Mouse (Mus musculus) neural tube, embryonic 14.5 days (tissue): ENCODE data around the gene Ssh1. TPM values are rescaled to one million over a fixed set of nuclear protein-coding genes. Genes with fewer than 3 reads are reported as not detected.
A peak's percentile ranks its signal among the peaks of the same experiment; 100 is the strongest.

ENCODE experiments used
- ATAC-seq: fragments of 200-750 bp; cut with Nextera tagmentation; 2 replicates; pipeline ENCODE4 v1.8.0; 2017; ENCODE audit warnings: low read depth, mild to moderate bottlenecking, moderate TSS enrichment, moderate library complexity
- H3K27ac ChIP-seq: fragments of 300-500 bp; sonication (generic); 2 replicates; pipeline ENCODE4 v1.5.1; 2014; ENCODE audit warnings: low read depth, mild to moderate bottlenecking, control low read depth, low read length, moderate library complexity, mixed read lengths
- H3K27me3 ChIP-seq: fragments of 300-500 bp; sonication (generic); 2 replicates; pipeline ENCODE4 v1.6.1; 2014; ENCODE audit warnings: low read length; ENCODE audit not compliant: control insufficient read depth, insufficient read depth
- H3K36me3 ChIP-seq: fragments of 300-500 bp; sonication (generic); 2 replicates; pipeline ENCODE4 v1.6.1; 2014; ENCODE audit warnings: low read length, mixed read lengths; ENCODE audit not compliant: control insufficient read depth, insufficient read depth
- H3K4me1 ChIP-seq: fragments of 300-500 bp; sonication (generic); 2 replicates; pipeline ENCODE4 v1.6.1; 2014; ENCODE audit warnings: low read length; ENCODE audit not compliant: control insufficient read depth, insufficient read depth
- H3K4me2 ChIP-seq: fragments of 300-500 bp; sonication (generic); 2 replicates; pipeline ENCODE4 v1.6.1; 2014; ENCODE audit warnings: mild to moderate bottlenecking, low read depth, low read length, control low read depth
- H3K4me3 ChIP-seq: fragments of 300-500 bp; sonication (generic); 2 replicates; pipeline ENCODE4 v1.5.1; 2014; ENCODE audit warnings: low read depth, low read length, control low read depth, mixed read lengths
- H3K9ac ChIP-seq: fragments of 300-500 bp; sonication (generic); replicated peaks from 2 replicates; pipeline ENCODE4 v1.6.1; 2014; ENCODE audit warnings: low read depth, mild to moderate bottlenecking, control low read depth, low read length, mixed read lengths
- H3K9me3 ChIP-seq: fragments of 300-500 bp; sonication (generic); 2 replicates; pipeline ENCODE4 v1.6.1; 2016; ENCODE audit warnings: low read length; ENCODE audit not compliant: control insufficient read depth
- WGBS: fragments of 180-500 bp; shearing (Covaris S2); extraction: QIAGEN DNeasy Blood & Tissue Kit; methylation state at CpG from one replicate; pipeline ENCODE4 v1.1.7; 2014; 5-methylcytosine and 5-hydroxymethylcytosine counted together
- polyA plus RNA-seq: library from polyadenylated mRNA; unstranded; fragments of >200 nt; fragmentation: Nextera tagmentation; extraction: Ambion mirVana; gene quantifications from 2 replicates; pipeline ENCODE4 v1.2.1, GENCODE M21; 2014

Gene Ssh1
- polyA plus RNA-seq, 1 experiment from 2014 or later = 20.9 TPM

GRCm38 (mm10) chr5:113902017-113902416 lies 91.7 kb downstream of the Ssh1 start:
- H3K4me3 ChIP-seq = no peak overlapping the region
- no peaks in the 10 kb centered on the region for H3K9me3 ChIP-seq
- H3K36me3 ChIP-seq = no peaks in the 10 kb centered on the region
- H3K4me2 ChIP-seq = no peak overlapping the region
- no peak overlapping the region for H3K9ac ChIP-seq
- H3K4me1 ChIP-seq = peaks cover 51% of the 10 kb centered on the region
- no peak overlapping the region for H3K27ac ChIP-seq
- 72% methylated on average over 6 of the region's 6 CpGs for WGBS
- H3K27me3 ChIP-seq = no peaks in the 10 kb centered on the region
- no peak for ATAC-seq

GRCm38 (mm10) chr5:113901074-113901571 lies 92.6 kb downstream of the Ssh1 start:
- ATAC-seq = no peak
- 42% methylated on average over 8 of the region's 8 CpGs for WGBS
- H3K4me2 ChIP-seq = no peak overlapping the region
- peaks cover 42% of the 10 kb centered on the region for H3K4me1 ChIP-seq
- no peaks in the 10 kb centered on the region for H3K27me3 ChIP-seq
- no peak overlapping the region for H3K9ac ChIP-seq
- no peak overlapping the region for H3K27ac ChIP-seq
- no peaks in the 10 kb centered on the region for H3K36me3 ChIP-seq
- H3K4me3 ChIP-seq = no peak overlapping the region
- H3K9me3 ChIP-seq = no peaks in the 10 kb centered on the region

- H3K9me3 ChIP-seq = no peaks in the 10 kb centered on the region
- no peak for ATAC-seq
- 83% methylated on average over 12 of the region's 12 CpGs for WGBS
- no peak overlapping the region for H3K9ac ChIP-seq
- H3K4me2 ChIP-seq = no peak overlapping the region
- H3K27ac ChIP-seq = no peak overlapping the region
- H3K4me3 ChIP-seq = no peak overlapping the region
- peaks cover 28% of the 10 kb centered on the region for H3K4me1 ChIP-seq
- H3K27me3 ChIP-seq = no peaks in the 10 kb centered on the region
- no peaks in the 10 kb centered on the region for H3K36me3 ChIP-seq
These were observed 94.2 kb downstream of the Ssh1 start for GRCm38 (mm10) chr5:113899543-113899942.

GRCm38 (mm10) chr5:113892005-113892404 lies 101.7 kb downstream of the Ssh1 start:
- H3K4me2 ChIP-seq = no peak overlapping the region
- WGBS = 74% methylated on average over 7 of the region's 7 CpGs

GRCm38 (mm10) chr5:113890874-113891273 lies 102.8 kb downstream of the Ssh1 start:
- H3K4me1 ChIP-seq = peaks cover 24% of the 10 kb centered on the region
- H3K27ac ChIP-seq = 0 out of 2 replicates have a peak overlapping the region, but pooled peaks have one; percentile 35
- no peak overlapping the region for H3K4me2 ChIP-seq
- H3K27me3 ChIP-seq = no peaks in the 10 kb centered on the region
- no peaks in the 10 kb centered on the region for H3K9me3 ChIP-seq
- H3K36me3 ChIP-seq = no peaks in the 10 kb centered on the region
- WGBS = 83% methylated on average over 18 of the region's 18 CpGs
- no peak overlapping the region for H3K9ac ChIP-seq
- ATAC-seq = no peak
- no peak overlapping the region for H3K4me3 ChIP-seq

More at GRCm38 (mm10) chr5:113892005-113892404, 101.7 kb downstream of the Ssh1 start:
- Histone ChIP-seq H3K9me3 (no peaks in the 10 kb centered on the region), H3K36me3 (no peaks in the 10 kb centered on the region), H3K4me1 (peaks cover 23% of the 10 kb centered on the region), H3K4me3 (no peak overlapping the region), H3K9ac (no peak overlapping the region), H3K27ac (no peak overlapping the region), H3K27me3 (no peaks in the 10 kb centered on the region)
- no peak for ATAC-seq

GRCm38 (mm10) chr5:113889912-113890311 lies 103.8 kb downstream of the Ssh1 start:
- Histone ChIP-seq H3K4me1 (peaks cover 28% of the 10 kb centered on the region), H3K4me3 (no peak overlapping the region), H3K27me3 (no peaks in the 10 kb centered on the region), H3K36me3 (no peaks in the 10 kb centered on the region), H3K9me3 (no peaks in the 10 kb centered on the region), H3K4me2 (no peak overlapping the region), H3K9ac (no peak overlapping the region), H3K27ac (no peak overlapping the region)
- no peak for ATAC-seq
- 41% methylated on average over 4 of the region's 4 CpGs for WGBS

GRCm38 (mm10) chr5:113889181-113889906 lies 104.3 kb downstream of the Ssh1 start:
- Histone ChIP-seq H3K27me3 (no peaks in the 10 kb centered on the region), H3K9ac (no peak overlapping the region), H3K9me3 (no peaks in the 10 kb centered on the region), H3K4me2 (no peak overlapping the region), H3K27ac (peak overlapping the region; percentile 41), H3K4me3 (no peak overlapping the region), H3K4me1 (peaks cover 28% of the 10 kb centered on the region), H3K36me3 (no peaks in the 10 kb centered on the region)
- ATAC-seq = no peak
- 25% methylated on average over 19 of the region's 19 CpGs for WGBS

- H3K4me2 ChIP-seq = no peak overlapping the region
- H3K4me3 ChIP-seq = no peak overlapping the region
- 91% methylated on average over 5 of the region's 5 CpGs for WGBS
- H3K36me3 ChIP-seq = no peaks in the 10 kb centered on the region
- ATAC-seq = no peak
- no peaks in the 10 kb centered on the region for H3K9me3 ChIP-seq
- H3K4me1 ChIP-seq = peaks cover 33% of the 10 kb centered on the region
- H3K9ac ChIP-seq = no peak overlapping the region
- H3K27me3 ChIP-seq = no peaks in the 10 kb centered on the region
- 0 out of 2 replicates have a peak overlapping the region, but pooled peaks have one; percentile 41 for H3K27ac ChIP-seq
These were observed 105.4 kb downstream of the Ssh1 start for GRCm38 (mm10) chr5:113888186-113888795.

- H3K9me3 ChIP-seq = no peaks in the 10 kb centered on the region
- H3K36me3 ChIP-seq = no peaks in the 10 kb centered on the region
- H3K9ac ChIP-seq = no peak overlapping the region
- H3K4me2 ChIP-seq = no peak overlapping the region
- H3K4me1 ChIP-seq = peaks cover 45% of the 10 kb centered on the region
- no peak overlapping the region for H3K27ac ChIP-seq
- no peak overlapping the region for H3K4me3 ChIP-seq
- ATAC-seq = no peak
- 53% methylated on average over 11 of the region's 11 CpGs for WGBS
- no peaks in the 10 kb centered on the region for H3K27me3 ChIP-seq
These were observed 106.6 kb downstream of the Ssh1 start for GRCm38 (mm10) chr5:113887132-113887531.
